Mouse (Mus musculus): ENCODE results near the gene Gm7030. TPM values are rescaled to one million over a fixed set of nuclear protein-coding genes. Genes with fewer than 3 reads are reported as not detected.
"Not testable (repeated sequence)": the region's sequence is repeated elsewhere in the genome, so short reads cannot be mapped to it uniquely, and the experiment has no call there.

Gm7030 gene
- total RNA-seq, 2 experiments from 2014 or later: not detected

DNA sequence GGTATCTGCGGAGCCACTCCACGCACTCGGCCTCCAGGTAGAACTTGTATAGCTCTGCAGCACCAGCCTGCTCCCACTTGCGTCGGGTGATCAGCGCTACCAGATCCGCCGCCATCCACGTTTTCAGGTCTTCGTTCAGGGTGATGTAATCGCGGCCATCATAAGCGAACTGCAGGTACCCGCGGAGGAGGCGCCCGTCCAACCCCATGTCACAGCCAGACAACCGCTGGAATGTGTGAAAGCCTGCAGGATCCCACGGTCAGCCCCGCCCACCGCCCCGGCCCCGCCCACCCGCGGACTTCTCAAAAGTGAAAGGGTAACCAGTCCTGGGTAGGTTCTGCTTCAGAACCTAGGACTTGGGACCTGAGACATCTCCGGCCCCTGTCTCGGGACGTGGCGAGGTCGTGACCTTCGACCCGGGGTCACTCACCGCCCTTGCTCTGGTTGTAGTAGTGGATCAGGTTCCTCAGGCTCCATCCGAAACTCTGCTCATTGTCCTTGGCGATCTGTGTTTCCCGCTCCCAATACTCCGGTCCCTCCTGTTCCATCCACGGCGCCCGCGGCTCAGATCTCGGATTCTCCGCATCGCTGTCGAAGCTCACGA lies 45.9 kb downstream of the Gm7030 start:
- no peak for DNase-seq (ENCODE audit: low spot score in 2 of 2)

DNA sequence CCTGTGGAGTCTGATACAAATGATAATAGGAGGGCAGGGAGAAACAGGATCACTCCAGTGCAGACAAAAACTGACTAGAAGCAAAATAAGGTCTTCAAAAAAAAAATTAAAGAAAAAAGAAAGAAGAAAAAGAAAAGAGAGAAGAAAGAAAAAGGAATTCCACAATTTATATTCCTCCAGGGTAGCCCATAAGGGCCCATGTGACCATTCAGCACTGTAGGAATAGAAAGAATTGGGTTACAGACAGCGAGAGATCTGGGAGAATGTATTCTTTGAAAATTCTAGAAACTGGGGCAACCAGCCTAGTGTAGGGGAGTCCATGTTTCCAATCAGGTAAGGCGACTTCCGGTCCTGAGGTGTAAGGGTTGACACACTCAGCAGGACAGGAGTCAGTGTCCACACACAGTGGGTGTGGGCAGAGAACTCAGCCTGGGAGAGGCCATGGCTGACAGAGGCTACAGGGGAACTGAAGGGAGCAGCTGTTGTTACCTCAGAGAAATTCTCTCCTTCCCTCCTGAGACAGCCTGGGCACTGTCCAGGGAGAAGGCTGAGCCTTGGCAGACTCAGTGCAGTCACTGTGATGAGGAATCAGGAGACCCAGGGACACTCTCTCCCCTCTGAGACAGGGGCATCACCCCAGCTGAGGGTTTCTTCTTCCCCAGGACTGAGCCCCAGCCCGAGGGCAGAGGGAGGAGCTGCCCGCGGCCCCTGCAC lies 46.5 kb downstream of the Gm7030 start:
- not testable (repeated sequence) for DNase-seq (ENCODE audit: low spot score in 2 of 2)

GRCm38 (mm10) chr17:36081901-36082300 lies 47.3 kb downstream of the Gm7030 start:
- DNase-seq (ENCODE audit: low spot score in 2 of 2): not testable (repeated sequence)

DNA sequence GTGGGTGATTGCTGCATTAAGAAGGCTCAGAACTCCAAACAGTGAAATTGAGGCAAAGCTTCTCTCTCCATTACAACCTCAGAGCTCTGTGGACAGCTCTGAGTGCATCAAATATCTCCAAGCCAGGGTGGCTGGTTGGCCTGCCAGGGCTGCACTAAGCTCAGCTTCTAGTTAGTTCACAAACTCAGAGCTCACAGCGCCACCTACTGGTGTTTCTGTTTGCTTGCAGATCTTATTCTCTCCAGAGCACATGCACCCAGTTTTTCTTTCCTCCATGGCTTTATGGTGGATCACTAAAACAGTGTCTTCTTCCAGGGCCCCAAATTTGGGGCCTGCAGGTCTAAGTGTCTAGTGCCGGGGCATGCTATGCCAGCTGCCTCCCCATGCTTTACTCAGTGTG lies 68.4 kb downstream of the Gm7030 start:
- peak; percentile 73 to 88 for DNase-seq (ENCODE audit: low spot score in 2 of 2)

Other genes with a start within 250 kb of the Gm7030 start
- 10 to 100 TPM; 22.1 to 25.1 TPM for gene Dhx16, start 249.6 kb downstream of the Gm7030 start, total RNA-seq (2021)
- 10 to 100 TPM; 44.4 to 49.0 TPM for gene 2310061I04Rik, start 232.0 kb downstream of the Gm7030 start, total RNA-seq (2021)
- gene Atat1, start 219.3 kb downstream of the Gm7030 start, total RNA-seq (2021): 10 to 100 TPM; 13.3 to 18.4 TPM
- gene Mrps18b, start 213.0 kb downstream of the Gm7030 start, total RNA-seq (2021): 10 to 100 TPM; 40.5 to 46.8 TPM
- gene Ppp1r10, start 213.0 kb downstream of the Gm7030 start, total RNA-seq (2021): 10 to 100 TPM; 44.6 to 52.8 TPM
- gene Abcf1, start 159.7 kb downstream of the Gm7030 start, total RNA-seq (2021): 10 to 100 TPM; 74.3 to 75.6 TPM
- 10 to 100 TPM; 34.3 to 38.7 TPM for gene Gnl1, start 149.6 kb downstream of the Gm7030 start, total RNA-seq (2021)
- gene Prr3, start 149.2 kb downstream of the Gm7030 start, total RNA-seq (2021): 10 to 100 TPM; 13.2 to 15.0 TPM
- gene H2-T24, start 108.9 kb downstream of the Gm7030 start, total RNA-seq (2021): under 1 TPM; 0.44 to 0.76 TPM
- gene H2-T23, start 96.6 kb downstream of the Gm7030 start, total RNA-seq (2021): 1 to 10 TPM; 5.0 to 5.7 TPM
- 10 to 100 TPM; 10.8 to 11.6 TPM for gene H2-T22, start 86.7 kb downstream of the Gm7030 start, total RNA-seq (2021)
- gene Gm6034, start 86.5 kb downstream of the Gm7030 start, total RNA-seq (2021): not detected
- 1 to 10 TPM; 1.7 to 2.1 TPM for gene Gm11127, start 71.1 kb downstream of the Gm7030 start, total RNA-seq (2021)
- gene Gm19684, start 7.7 kb downstream of the Gm7030 start, total RNA-seq (2021): not detected
- gene Gm8909, start 39.1 kb upstream of the Gm7030 start, total RNA-seq (2021): not detected
- gene H2-T3, start 60.9 kb upstream of the Gm7030 start, total RNA-seq (2021): under 1 TPM; 0.18 to 0.27 TPM
- 10 to 100 TPM; 24.2 to 26.7 TPM for gene Rpp21, start 128.6 kb upstream of the Gm7030 start, total RNA-seq (2021)
- 1 to 10 TPM; 6.2 to 9.9 TPM for gene Trim39, start 142.8 kb upstream of the Gm7030 start, total RNA-seq (2021)
- gene H2-M10.2, start 157.1 kb upstream of the Gm7030 start, total RNA-seq (2021): not detected
- not detected for gene H2-M10.1, start 196.7 kb upstream of the Gm7030 start, total RNA-seq (2021)
- gene H2-M10.3, start 239.0 kb upstream of the Gm7030 start, total RNA-seq (2021): not detected